Mouse (Mus musculus) MEL (cell line): ENCODE measurements around the gene Mmp28. TPM values are rescaled to one million over a fixed set of nuclear protein-coding genes. Genes with fewer than 3 reads are reported as not detected.

Source experiments
- DNase-seq: peaks from one replicate; pipeline ENCODE4 v3.0.0; 2011; ENCODE audit warnings: low read depth, low spot score
- H3K27ac ChIP-seq: 2 replicates; pipeline ENCODE4 v1.5.1; 2012; ENCODE audit warnings: low read depth, mild to moderate bottlenecking, control low read depth, low read length, moderate library complexity; ENCODE audit not compliant: control insufficient read depth
- H3K27me3 ChIP-seq, 2 experiments: fragments of 150-350 bp in 1 of 2; sonication (generic) in 1 of 2; 2 replicates each; pipeline ENCODE4 v1.6.1; 2012; ENCODE audit warnings: low read length in 2 of 2, mild to moderate bottlenecking in 2 of 2, improper control_type of control experiment in 1 of 2, moderate library complexity in 1 of 2; ENCODE audit not compliant: insufficient read depth in 2 of 2, control insufficient read depth in 1 of 2
- H3K36me3 ChIP-seq, 2 experiments: 2 replicates each; pipeline ENCODE4 v1.6.1; 2012 to 2014; ENCODE audit warnings: low read length in 2 of 2, improper control_type of control experiment in 1 of 2, inconsistent platforms in 1 of 2, mild to moderate bottlenecking in 1 of 2; ENCODE audit not compliant: insufficient read depth in 2 of 2, control insufficient read depth in 1 of 2
- H3K4me1 ChIP-seq, 2 experiments: fragments of 150-350 bp in 1 of 2; sonication (generic) in 1 of 2; 2 replicates each; pipeline ENCODE4 v1.6.1; 2012; ENCODE audit warnings: low read length in 2 of 2, improper control_type of control experiment in 1 of 2, mild to moderate bottlenecking in 1 of 2; ENCODE audit not compliant: insufficient read depth in 2 of 2, control insufficient read depth in 1 of 2
- H3K4me3 ChIP-seq, 2 experiments: fragments of 150-350 bp in 1 of 2; sonication (generic) in 1 of 2; 2 replicates each; pipeline ENCODE4 v1.5.1; 2012; ENCODE audit warnings: low read depth in 2 of 2, low read length in 2 of 2, mild to moderate bottlenecking in 2 of 2, moderate library complexity in 2 of 2, control low read depth in 1 of 2, improper control_type of control experiment in 1 of 2; ENCODE audit not compliant: control insufficient read depth in 1 of 2, insufficient read depth in 1 of 2
- H3K79me2 ChIP-seq: 2 replicates; pipeline ENCODE4 v1.6.1; 2012; ENCODE audit warnings: mild to moderate bottlenecking, low read length, moderate library complexity; ENCODE audit not compliant: control insufficient read depth, poor library complexity, insufficient read depth
- H3K9ac ChIP-seq: 2 replicates; pipeline ENCODE4 v1.6.1; 2012; ENCODE audit warnings: low read depth, mild to moderate bottlenecking, control low read depth, low read length, moderate library complexity; ENCODE audit not compliant: control insufficient read depth, poor library complexity, severe bottlenecking
- H3K9me3 ChIP-seq: fragments of 150-350 bp; sonication (generic); replicated peaks from 2 replicates; pipeline ENCODE4 v1.6.1; 2012; ENCODE audit warnings: mild to moderate bottlenecking, low read length, improper control_type of control experiment, moderate library complexity; ENCODE audit not compliant: insufficient read depth
- BHLHE40 ChIP-seq: IDR thresholded peaks from 2 replicates; pipeline ENCODE4 v1.6.1; 2012; ENCODE audit warnings: low read depth, mild to moderate bottlenecking, inconsistent platforms, low read length, improper control_type of control experiment, borderline replicate concordance
- CHD1 ChIP-seq: IDR thresholded peaks from 2 replicates; pipeline ENCODE4 v1.6.1; 2012; ENCODE audit warnings: low read depth, mild to moderate bottlenecking, inconsistent platforms, low read length, improper control_type of control experiment
- CHD2 ChIP-seq: IDR thresholded peaks from 2 replicates; pipeline ENCODE4 v1.6.1; 2011; ENCODE audit warnings: low read length, improper control_type of control experiment
- CTCF ChIP-seq, 3 experiments: IDR thresholded peaks in 2 of 3; conservative IDR thresholded peaks in 1 of 3; 2 replicates each; pipeline ENCODE4 v1.5.1; 2011 to 2012; ENCODE audit warnings: low read length in 3 of 3, low read depth in 2 of 3, mild to moderate bottlenecking in 2 of 3, improper control_type of control experiment in 1 of 3, inconsistent platforms in 1 of 3, mixed read lengths in 1 of 3, moderate library complexity in 1 of 3; ENCODE audit not compliant: control insufficient read depth in 1 of 3, insufficient read depth in 1 of 3, poor library complexity in 1 of 3, severe bottlenecking in 1 of 3
- E2F4 ChIP-seq: IDR thresholded peaks from 2 replicates; pipeline ENCODE4 v1.6.1; 2011; ENCODE audit warnings: low read depth, low read length, improper control_type of control experiment, borderline replicate concordance
- EP300 ChIP-seq, 2 experiments: IDR thresholded peaks; 2 replicates each; pipeline ENCODE4 v1.6.1; 2011; ENCODE audit warnings: improper control_type of control experiment in 2 of 2, low read length in 2 of 2, low read depth in 1 of 2, mild to moderate bottlenecking in 1 of 2
- ETS1 ChIP-seq: IDR thresholded peaks from 2 replicates; pipeline ENCODE4 v1.6.1; 2012; ENCODE audit warnings: low read depth, mild to moderate bottlenecking, inconsistent platforms, low read length, improper control_type of control experiment, moderate library complexity
- GABPA ChIP-seq: IDR thresholded peaks from 2 replicates; pipeline ENCODE4 v1.6.1; 2012; ENCODE audit warnings: low read depth, mild to moderate bottlenecking, inconsistent platforms, low read length, improper control_type of control experiment, moderate library complexity
- GATA1 ChIP-seq: IDR thresholded peaks from 2 replicates; pipeline ENCODE4 v1.6.1; 2011; ENCODE audit warnings: low read depth, low read length, improper control_type of control experiment
- HCFC1 ChIP-seq: IDR thresholded peaks from 2 replicates; pipeline ENCODE4 v1.6.1; 2012; ENCODE audit warnings: low read depth, mild to moderate bottlenecking, inconsistent platforms, low read length, improper control_type of control experiment, moderate library complexity
- JUND ChIP-seq: IDR thresholded peaks from 2 replicates; pipeline ENCODE4 v1.6.1; 2011; ENCODE audit warnings: low read depth, mild to moderate bottlenecking, improper control_type of control experiment, low read length
- KAT2A ChIP-seq: conservative IDR thresholded peaks from 2 replicates; pipeline ENCODE4 v1.6.1; 2012; ENCODE audit warnings: low read depth, low read length, improper control_type of control experiment, inconsistent platforms
- MAFK ChIP-seq: IDR thresholded peaks from 2 replicates; pipeline ENCODE4 v1.6.1; 2011; ENCODE audit warnings: low read depth, mild to moderate bottlenecking, low read length, improper control_type of control experiment, borderline replicate concordance
- MAX ChIP-seq: IDR thresholded peaks from 2 replicates; pipeline ENCODE4 v1.6.1; 2011; ENCODE audit warnings: low read length, improper control_type of control experiment
- MAZ ChIP-seq: IDR thresholded peaks from 2 replicates; pipeline ENCODE4 v1.6.1; 2012; ENCODE audit warnings: low read depth, mild to moderate bottlenecking, inconsistent platforms, low read length, improper control_type of control experiment
- MXI1 ChIP-seq: IDR thresholded peaks from 2 replicates; pipeline ENCODE4 v1.6.1; 2011; ENCODE audit warnings: mild to moderate bottlenecking, low read depth, low read length, improper control_type of control experiment
- MYB ChIP-seq: IDR thresholded peaks from 2 replicates; pipeline ENCODE4 v1.6.1; 2011; ENCODE audit warnings: mild to moderate bottlenecking, low read depth, low read length, improper control_type of control experiment
- MYC ChIP-seq: IDR thresholded peaks from 2 replicates; pipeline ENCODE4 v1.6.1; 2011; ENCODE audit warnings: low read depth, mild to moderate bottlenecking, low read length, improper control_type of control experiment, moderate library complexity
- NELFE ChIP-seq: IDR thresholded peaks from 2 replicates; pipeline ENCODE4 v1.6.1; 2011; ENCODE audit warnings: low read depth, low read length, improper control_type of control experiment
- NRF1 ChIP-seq: IDR thresholded peaks from 2 replicates; pipeline ENCODE4 v1.6.1; 2014; ENCODE audit warnings: low read depth, mild to moderate bottlenecking, inconsistent platforms, low read length, improper control_type of control experiment, moderate library complexity; ENCODE audit not compliant: poor library complexity, insufficient read depth, severe bottlenecking
- POLR2A ChIP-seq, 2 experiments: IDR thresholded peaks; 2 replicates each; pipeline ENCODE4 v1.6.1; 2011 to 2012; ENCODE audit warnings: low read length in 2 of 2, mild to moderate bottlenecking in 2 of 2, control low read depth in 1 of 2, improper control_type of control experiment in 1 of 2, low read depth in 1 of 2, moderate library complexity in 1 of 2; ENCODE audit not compliant: control insufficient read depth in 1 of 2, insufficient read depth in 1 of 2, poor library complexity in 1 of 2
- POLR2AphosphoS5 ChIP-seq: IDR thresholded peaks from 2 replicates; pipeline ENCODE4 v1.6.1; 2012; ENCODE audit warnings: low read depth, borderline replicate concordance, mild to moderate bottlenecking, inconsistent platforms, low read length, moderate library complexity, mixed read lengths
- RAD21 ChIP-seq: IDR thresholded peaks from 2 replicates; pipeline ENCODE4 v1.6.1; 2011; ENCODE audit warnings: mild to moderate bottlenecking, low read depth, low read length, improper control_type of control experiment
- RCOR1 ChIP-seq: IDR thresholded peaks from 2 replicates; pipeline ENCODE4 v1.6.1; 2012; ENCODE audit warnings: low read depth, mild to moderate bottlenecking, inconsistent platforms, low read length, improper control_type of control experiment
- SMC3 ChIP-seq: IDR thresholded peaks from 2 replicates; pipeline ENCODE4 v1.6.1; 2011; ENCODE audit warnings: low read depth, low read length, improper control_type of control experiment
- TAL1 ChIP-seq: IDR thresholded peaks from 2 replicates; pipeline ENCODE4 v1.6.1; 2012; ENCODE audit warnings: mild to moderate bottlenecking, inconsistent platforms, low read length, moderate library complexity, mixed read lengths
- TBP ChIP-seq: IDR thresholded peaks from 2 replicates; pipeline ENCODE4 v1.8.0; 2011; ENCODE audit warnings: low read depth, low read length, improper control_type of control experiment
- TCF12 ChIP-seq: IDR thresholded peaks from 2 replicates; pipeline ENCODE4 v1.6.1; 2014; ENCODE audit warnings: low read depth, mild to moderate bottlenecking, inconsistent platforms, low read length, improper control_type of control experiment, moderate library complexity
- UBTF ChIP-seq: IDR thresholded peaks from 2 replicates; pipeline ENCODE4 v1.6.1; 2012; ENCODE audit warnings: low read depth, mild to moderate bottlenecking, inconsistent platforms, low read length, improper control_type of control experiment, moderate library complexity, borderline replicate concordance; ENCODE audit not compliant: insufficient read depth
- USF1 ChIP-seq: IDR thresholded peaks from 2 replicates; pipeline ENCODE4 v1.6.1; 2014; ENCODE audit warnings: low read depth, mild to moderate bottlenecking, inconsistent platforms, low read length, improper control_type of control experiment, moderate library complexity
- ZC3H11A ChIP-seq: IDR thresholded peaks from 2 replicates; pipeline ENCODE4 v1.6.1; 2012; ENCODE audit warnings: low read depth, mild to moderate bottlenecking, inconsistent platforms, low read length, improper control_type of control experiment
- ZMIZ1 ChIP-seq: IDR thresholded peaks from 2 replicates; pipeline ENCODE4 v1.6.1; 2012; ENCODE audit warnings: low read depth, mild to moderate bottlenecking, inconsistent platforms, low read length, improper control_type of control experiment, moderate library complexity
- polyA plus RNA-seq, 2 experiments: library from polyadenylated mRNA; stranded (reverse) in 1 of 2; unstranded in 1 of 2; fragments of >175 nt in 1 of 2; fragments of >200 nt in 1 of 2; gene quantifications; 2 replicates each; pipeline versions ENCODE4 v1.2.1 to v1.2.4; 2012; ENCODE audit warnings: low replicate concordance in 2 of 2, low read depth in 1 of 2; ENCODE audit not compliant: insufficient read length in 2 of 2, insufficient read depth in 1 of 2, missing spikeins in 1 of 2
- total RNA-seq: library from RNA; depleted of rRNA; stranded (reverse); fragments of 300-350 nt; gene quantifications from 2 replicates; pipeline ENCODE4 v1.2.3, GENCODE M21; 2012

Mmp28 gene
- total and polyA plus RNA-seq, 3 experiments = 0.03 TPM; not detected in 2

- TF ChIP-seq RCOR1 (no peak), NELFE (no peak), ZMIZ1 (no peak), BHLHE40 (no peak), CHD2 (no peak), HCFC1 (no peak), E2F4 (no peak), CTCF (IDR thresholded peaks at IDR 0.05 in 2 of 3, conservative IDR thresholded peaks at IDR 0.05 in 1 of 3; ENCODE audit: control insufficient read depth in 1 of 3, insufficient read depth in 1 of 3, low read depth in 2 of 3, low read length in 3 of 3, poor library complexity in 1 of 3, severe bottlenecking in 1 of 3) (no peak)
- DNase-seq = no peak
- H3K27me3 ChIP-seq = peaks cover 2% of the 10 kb centered on the region in 2 experiments; a peak in 2 of 4 replicates
- no peaks in the 10 kb centered on the region for H3K9me3 ChIP-seq
- no peaks in the 10 kb centered on the region for H3K4me1 ChIP-seq
- no peak overlapping the region for H3K4me3 ChIP-seq
- H3K27ac ChIP-seq = no peak overlapping the region
- H3K79me2 ChIP-seq = no peaks in the 10 kb centered on the region
- H3K36me3 ChIP-seq = no peaks in the 10 kb centered on the region
- H3K9ac ChIP-seq = no peak overlapping the region
Measured at GRCm38 (mm10) chr11:83417708-83418107, 45.2 kb downstream of the Mmp28 start.

- H3K4me1 ChIP-seq = no peaks in the 10 kb centered on the region
- peaks cover 2 to 6% of the 10 kb centered on the region in 2 experiments; a peak in 3 of 4 replicates for H3K27me3 ChIP-seq
- H3K27ac ChIP-seq = no peak overlapping the region
- no peak overlapping the region for H3K4me3 ChIP-seq
- no peaks in the 10 kb centered on the region for H3K9me3 ChIP-seq
- peak; percentile 92 for DNase-seq
- H3K79me2 ChIP-seq = no peaks in the 10 kb centered on the region
- no peaks in the 10 kb centered on the region for H3K36me3 ChIP-seq
- H3K9ac ChIP-seq = no peak overlapping the region
- TF ChIP-seq CHD2 (no peak), TAL1 (no peak), TBP (no peak), EP300 (IDR thresholded peaks at IDR 0.05; ENCODE audit: low read depth in 1 of 2, low read length in 2 of 2) (0 out of 4 replicates have a peak, but pooled peaks of 1 of the 2 experiments have one; percentile 59), UBTF (no peak), MAFK (no peak), ZC3H11A (no peak), MAX (peak; percentile 23; the same call in 1 of the 2 replicates), TCF12 (no peak), MYB (no peak), NRF1 (no peak), CHD1 (no peak), ZMIZ1 (no peak), POLR2A (IDR thresholded peaks at IDR 0.05; ENCODE audit: control insufficient read depth in 1 of 2, insufficient read depth in 1 of 2, low read depth in 1 of 2, low read length in 2 of 2, poor library complexity in 1 of 2) (no peak), RAD21 (no peak), GATA1 (peak; percentile 78), NELFE (no peak), HCFC1 (no peak), KAT2A (no peak), MYC (no peak), E2F4 (no peak), ETS1 (no peak), GABPA (no peak), SMC3 (no peak), USF1 (no peak), JUND (no peak), MAZ (no peak), MXI1 (peak; percentile 85), POLR2AphosphoS5 (no peak)
Measured at GRCm38 (mm10) chr11:83417080-83417479, 45.8 kb downstream of the Mmp28 start.
